Mouse (Mus musculus): ENCODE measurements around the gene Foxd1.

The Foxd1 gene

GRCm38 (mm10) chr13:98354090-98354801 lies at the start of gene Foxd1:
Gene Foxd1 (plus strand): TSS chr13:98354242.
- DNase-seq (ENCODE audit: inconsistent ontology term) = peak; percentile 78

- no peak for DNase-seq (ENCODE audit: inconsistent ontology term)
Observed at GRCm38 (mm10) chr13:98305257-98305656, 48.8 kb upstream of the Foxd1 start.

- no peak for DNase-seq (ENCODE audit: inconsistent ontology term)
Observed at GRCm38 (mm10) chr13:98306393-98306792, 47.6 kb upstream of the Foxd1 start.

GRCm38 (mm10) chr13:98306852-98307475 lies 47.1 kb upstream of the Foxd1 start:
- no peak for DNase-seq (ENCODE audit: inconsistent ontology term)

DNA sequence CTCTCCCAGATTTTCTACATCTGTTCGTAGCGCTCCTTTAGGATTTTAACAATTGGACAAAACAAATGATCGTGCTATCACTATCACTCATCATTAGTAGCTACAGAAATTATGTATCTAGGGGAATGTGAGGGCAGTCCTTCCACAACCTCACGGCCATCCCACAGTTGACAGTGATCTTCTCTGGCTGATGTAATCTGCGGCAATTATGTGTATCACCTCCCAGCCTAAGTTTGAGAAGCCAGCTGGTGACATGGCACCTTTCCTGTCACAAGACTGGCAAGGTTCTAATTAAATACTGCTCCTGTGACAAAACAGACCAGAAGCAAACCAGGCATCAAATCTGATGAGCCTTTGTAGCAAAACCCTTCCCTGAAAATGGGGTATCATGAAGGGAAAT lies 46.0 kb upstream of the Foxd1 start:
- no peak for DNase-seq (ENCODE audit: inconsistent ontology term)

GRCm38 (mm10) chr13:98308724-98309123 lies 45.3 kb upstream of the Foxd1 start:
- no peak for DNase-seq (ENCODE audit: inconsistent ontology term)

- no peak for DNase-seq (ENCODE audit: inconsistent ontology term)
Observed at GRCm38 (mm10) chr13:98311597-98311996, 42.4 kb upstream of the Foxd1 start.

DNA sequence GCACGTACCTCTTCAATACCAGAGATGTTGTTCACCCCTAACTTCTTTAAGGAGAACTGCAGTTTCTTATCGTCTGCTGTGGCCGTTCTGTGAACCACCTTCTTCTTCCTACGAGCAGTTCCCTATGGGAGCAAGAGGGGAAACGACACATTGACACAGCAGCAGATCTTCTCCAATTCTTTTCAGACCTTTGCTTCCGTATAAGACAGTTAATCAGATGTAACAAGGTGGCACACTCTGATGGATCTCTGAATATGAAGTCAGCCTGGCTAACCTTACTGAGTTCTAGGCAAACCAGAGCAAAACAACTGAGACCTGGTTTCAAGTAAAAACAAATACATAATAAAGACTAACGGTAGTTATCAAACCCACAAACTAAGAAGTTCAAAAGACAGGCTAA lies 40.4 kb upstream of the Foxd1 start:
- DNase-seq (ENCODE audit: inconsistent ontology term) = no peak

DNA sequence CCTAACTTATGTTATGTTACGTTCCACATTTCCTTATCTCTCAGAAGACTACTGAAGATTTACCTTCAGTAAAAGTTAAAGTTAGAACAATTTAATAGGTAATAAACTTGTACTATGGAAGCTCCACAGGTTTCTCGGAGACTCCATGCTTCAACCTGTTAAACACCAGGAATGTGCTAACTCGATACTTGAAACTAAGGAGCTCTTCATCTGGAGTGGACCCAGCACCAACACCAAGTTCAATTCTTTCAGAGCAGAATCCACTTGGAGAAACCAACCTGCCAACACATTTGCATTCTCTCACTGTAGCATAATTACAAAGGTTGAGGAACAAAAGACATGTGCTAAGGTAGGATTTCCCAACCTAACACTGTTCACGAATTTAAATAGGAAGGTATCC lies 38.9 kb upstream of the Foxd1 start:
- no peak for DNase-seq (ENCODE audit: inconsistent ontology term)

GRCm38 (mm10) chr13:98316140-98316479 lies 37.9 kb upstream of the Foxd1 start:
- DNase-seq (ENCODE audit: inconsistent ontology term) = no peak

GRCm38 (mm10) chr13:98316480-98317245 lies 37.4 kb upstream of the Foxd1 start, which contains the start of gene Btf3:
Gene Btf3 (minus strand): TSS chr13:98317006.
- DNase-seq (ENCODE audit: inconsistent ontology term) = peak; percentile 97

- no peak for DNase-seq (ENCODE audit: inconsistent ontology term)
Observed at GRCm38 (mm10) chr13:98317246-98317677, 36.8 kb upstream of the Foxd1 start.

DNA sequence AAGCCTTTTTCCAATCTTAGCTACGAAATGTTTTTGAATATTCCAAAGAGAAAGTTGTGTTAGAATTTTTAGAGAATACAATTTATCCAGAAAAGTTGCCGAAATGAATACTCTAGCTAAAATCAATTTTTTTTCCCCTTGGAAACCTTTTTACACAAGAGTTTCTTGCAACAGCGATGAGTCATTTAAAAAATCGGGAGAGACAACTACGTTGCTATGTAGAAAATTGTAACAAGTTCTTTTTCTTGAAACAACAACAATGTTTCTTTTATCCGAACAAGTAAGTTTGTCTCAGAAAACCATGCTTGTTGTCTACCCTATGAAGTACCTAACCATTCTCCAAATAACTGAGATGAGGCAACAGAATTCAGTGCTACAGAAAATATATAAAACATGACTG lies 36.1 kb upstream of the Foxd1 start:
- no peak for DNase-seq (ENCODE audit: inconsistent ontology term)

GRCm38 (mm10) chr13:98325034-98325433 lies 29.0 kb upstream of the Foxd1 start:
- DNase-seq (ENCODE audit: inconsistent ontology term) = no peak

- DNase-seq (ENCODE audit: inconsistent ontology term) = no peak
Observed at GRCm38 (mm10) chr13:98332106-98332505, 21.9 kb upstream of the Foxd1 start.

DNA sequence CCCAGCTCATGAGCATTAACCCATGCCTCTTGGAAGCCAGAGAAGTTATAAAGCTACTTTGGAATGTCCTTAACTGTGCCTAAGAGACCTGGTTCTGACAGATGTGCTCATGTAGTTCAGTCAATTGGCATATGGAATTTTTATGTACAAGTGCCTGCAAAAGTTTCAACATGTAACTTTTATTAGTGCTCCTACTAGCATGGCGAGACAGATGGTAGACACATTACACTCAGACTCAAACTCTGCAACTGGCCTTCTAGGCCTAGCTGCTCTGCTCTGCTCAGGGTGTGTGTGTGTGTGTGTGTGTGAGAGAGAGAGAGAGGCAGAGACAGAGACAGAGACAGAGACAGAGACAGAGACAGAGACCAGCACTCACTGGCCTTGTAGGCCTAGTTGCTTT lies 17.8 kb upstream of the Foxd1 start:
- no peak for DNase-seq (ENCODE audit: inconsistent ontology term)

- no peak for DNase-seq (ENCODE audit: inconsistent ontology term)
Observed at GRCm38 (mm10) chr13:98340506-98340905, 13.5 kb upstream of the Foxd1 start.

DNA sequence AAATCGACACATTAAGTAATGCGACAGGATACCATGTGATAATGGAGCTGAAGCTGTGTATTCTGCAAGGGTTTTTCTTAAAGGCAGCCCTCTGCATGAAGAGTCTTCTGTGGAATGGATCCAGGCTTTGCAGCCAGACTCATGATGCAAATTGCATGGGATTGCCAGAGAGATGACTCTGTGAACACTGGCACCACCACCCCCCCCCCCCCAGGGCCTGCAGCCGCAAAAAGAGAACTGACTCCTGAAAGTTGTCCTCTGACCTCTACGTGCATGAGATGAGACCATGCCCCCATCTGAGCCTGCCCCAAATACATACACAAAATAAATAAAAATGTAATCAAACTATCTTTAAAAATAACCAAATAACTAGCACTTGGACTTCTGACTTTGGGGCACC lies 4.6 kb upstream of the Foxd1 start:
- no peak for DNase-seq (ENCODE audit: inconsistent ontology term)

DNA sequence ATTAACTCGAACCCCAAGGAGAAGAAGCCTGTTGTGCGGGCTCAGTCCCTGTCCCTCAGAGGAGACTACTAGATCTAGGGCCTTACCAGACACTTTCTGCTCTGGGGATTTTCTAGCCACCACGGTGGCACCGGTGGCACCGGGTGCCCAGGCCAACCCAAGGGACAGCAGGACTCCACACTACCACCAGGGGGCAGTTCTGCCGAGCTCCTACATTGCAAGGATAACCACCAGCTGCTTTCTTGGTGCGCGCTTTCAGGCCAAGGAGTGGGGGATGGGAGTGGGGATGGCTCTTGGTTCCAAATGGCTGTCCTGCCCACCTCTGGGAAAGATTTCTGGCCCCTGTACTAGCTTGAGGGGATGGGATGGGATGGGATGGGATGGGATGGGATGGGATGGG lies 2.5 kb upstream of the Foxd1 start:
- DNase-seq (ENCODE audit: inconsistent ontology term) = no peak

DNA sequence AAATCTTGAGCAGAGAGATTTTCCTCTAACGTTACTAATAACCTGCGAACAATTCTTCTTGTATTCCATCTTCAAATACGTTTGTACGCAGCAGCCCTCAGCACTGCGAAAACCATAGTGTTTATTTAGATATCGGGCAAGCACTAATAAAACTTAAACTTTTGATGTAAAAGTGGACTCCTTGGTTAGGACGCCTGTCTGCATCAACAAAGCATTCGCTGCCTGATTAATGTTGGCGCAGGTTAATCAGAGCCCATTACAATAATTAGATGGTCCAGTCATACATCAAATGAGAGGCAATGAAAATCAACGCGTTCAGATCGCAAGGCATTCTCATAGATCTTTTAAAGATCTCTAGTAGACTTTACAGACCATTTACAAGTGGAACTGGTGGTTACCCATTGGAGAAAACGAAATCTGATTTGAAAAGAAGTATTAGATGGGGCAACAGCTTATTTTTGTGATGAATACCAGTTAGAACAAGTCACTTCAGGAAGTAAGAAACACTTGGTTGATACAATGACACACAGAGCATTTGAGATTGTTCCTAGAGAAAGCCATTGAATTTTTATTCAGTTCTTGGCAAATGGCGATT lies 1.6 kb upstream of the Foxd1 start:
- DNase-seq (ENCODE audit: inconsistent ontology term) = no peak

- no peak for DNase-seq (ENCODE audit: inconsistent ontology term)
Observed at GRCm38 (mm10) chr13:98353709-98354089, 343 bp upstream of the Foxd1 start.

DNA sequence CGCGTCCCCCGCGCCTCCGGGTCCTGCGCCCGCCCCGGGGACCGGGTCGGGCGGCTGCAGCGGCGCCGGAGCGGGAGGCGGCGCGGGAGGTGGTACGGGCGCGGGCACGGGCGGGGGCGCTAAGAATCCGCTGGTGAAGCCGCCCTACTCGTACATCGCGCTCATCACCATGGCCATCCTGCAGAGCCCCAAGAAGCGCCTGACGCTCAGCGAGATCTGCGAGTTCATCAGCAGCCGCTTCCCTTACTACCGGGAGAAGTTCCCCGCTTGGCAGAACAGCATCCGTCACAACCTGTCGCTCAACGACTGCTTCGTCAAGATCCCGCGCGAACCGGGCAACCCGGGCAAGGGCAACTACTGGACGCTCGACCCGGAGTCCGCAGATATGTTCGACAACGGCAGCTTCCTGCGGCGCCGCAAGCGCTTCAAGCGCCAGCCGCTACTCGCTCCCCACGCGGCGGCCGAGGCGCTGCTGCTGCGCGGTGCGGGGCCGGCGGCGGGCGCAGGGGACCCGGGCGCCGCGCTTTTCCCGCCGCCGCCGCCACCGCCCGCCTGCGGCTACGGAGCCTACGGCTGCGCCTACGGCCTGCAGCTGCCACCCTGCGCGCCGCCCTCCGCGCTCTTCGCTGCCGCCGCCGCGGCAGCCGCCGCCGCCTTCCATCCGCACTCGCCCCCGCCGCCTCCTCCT lies 973 bp downstream of the Foxd1 start:
- peak; percentile 54 for DNase-seq (ENCODE audit: inconsistent ontology term)

Measured in Muller cell, postnatal 12 days (primary cell).